ENCODE assay signal across 9 mouse cellular contexts in the genomic region with DNA sequence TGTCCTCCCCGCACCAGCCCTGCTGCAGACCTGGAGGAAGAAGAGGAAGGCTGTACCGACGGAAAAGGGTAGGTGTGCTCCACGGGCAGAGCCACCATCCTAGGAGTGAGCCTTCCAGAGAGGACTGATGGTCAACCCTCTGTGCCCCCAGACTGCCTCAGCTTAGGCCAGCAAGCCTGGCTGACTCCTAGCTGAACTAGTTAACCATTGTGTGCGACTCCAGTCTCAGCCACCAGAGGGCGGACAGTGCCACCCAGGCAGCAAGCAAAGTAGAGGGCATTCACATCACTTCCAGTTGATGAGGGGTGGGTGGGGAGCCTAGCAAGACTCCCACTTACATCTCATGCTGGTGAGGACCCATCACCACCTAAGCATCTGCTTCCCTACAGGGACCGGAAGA. TPM values are rescaled to one million over a fixed set of nuclear protein-coding genes. Genes with fewer than 3 reads are reported as not detected.
A peak's percentile ranks its signal among the peaks of the same experiment; 100 is the strongest.
DNase-seq lines count a peak whose midpoint lies in the region; ATAC-seq and TF ChIP-seq lines count a peak whose summit lies in the region.
"Had no signal": no experiment of that assay in that cellular context is flagged by ENCODE, and none has a peak within 500 bp of the region (broad histone marks: within the 10 kb centered on the region; RNA-seq: fewer than 3 reads in every experiment).

No protein-coding gene starts in this region.

- CTCF ChIA-PET in Patski (lab: Charles Lee), result interaction anchor here (0.6 to 1.3 kb wide), 6 partner anchors 9 to 90 kb away, joined by 3 to 4 read pairs (median 3); partner anchors contain the start of gene Zbtb48

- no peak for ATAC-seq in midbrain, embryonic 13.5 days
- peak; percentile 39 for ATAC-seq in Patski
- no peak for ATAC-seq in liver, embryonic 14.5 days (ENCODE audit: insufficient read depth)

- peaks cover 41% of the 10 kb centered on the region for H3K36me3 ChIP-seq in midbrain, embryonic 10.5 days
- H3K36me3 ChIP-seq in midbrain, embryonic 13.5 days, result peaks cover 9% of the 10 kb centered on the region; the same call in 1 of the 2 replicates
- peaks cover 6% of the 10 kb centered on the region; the same call in 1 of the 2 replicates for H3K36me3 ChIP-seq in liver, embryonic 14.5 days (replicated peaks; ENCODE audit: control insufficient read depth, insufficient read depth, low read depth)

- POLR2A ChIA-PET in Patski (lab: Charles Lee), result interaction anchor here (0.6 kb wide), 1 partner anchor 9 kb away, joined by 3 read pairs; no protein-coding TSS in a partner anchor

- peaks cover 21% of the 10 kb centered on the region for H3K4me1 ChIP-seq in midbrain, embryonic 10.5 days
- H3K4me1 ChIP-seq in midbrain, embryonic 13.5 days (replicated peaks), result peaks cover 11% of the 10 kb centered on the region
- peaks cover 2 to 13% of the 10 kb centered on the region in 2 experiments; a peak in 2 of 4 replicates for H3K4me1 ChIP-seq in liver, embryonic 14.5 days (replicated peaks; ENCODE audit: control insufficient read depth in 2 of 2, insufficient read depth in 2 of 2, low read length in 1 of 2)

- in situ Hi-C loops in Patski (cut with MboI; ENCODE audit: low pct_unique_long_range_greater_than_20kb), result no loop called here

- no peak overlapping the region for H3K4me2 ChIP-seq in midbrain, embryonic 13.5 days (replicated peaks)
- no peak overlapping the region for H3K4me2 ChIP-seq in liver, embryonic 14.5 days (ENCODE audit: low read depth)

- TF ChIP-seq CTCF in Patski (IDR thresholded peaks at IDR 0.05), result no peak
- TF ChIP-seq CTCF in liver, embryonic 14.5 days (IDR thresholded peaks at IDR 0.05; ENCODE audit: low read depth), result peak; percentile 97

- no peak overlapping the region for H3K4me3 ChIP-seq in midbrain, embryonic 10.5 days
- no peak overlapping the region for H3K4me3 ChIP-seq in midbrain, embryonic 13.5 days (replicated peaks)
- no peak overlapping the region for H3K4me3 ChIP-seq in liver, embryonic 14.5 days (ENCODE audit: insufficient read depth in 1 of 2, low read depth in 2 of 2, low read length in 2 of 2)
- H3K4me3 ChIP-seq: megakaryocyte, embryonic 14.5 days had no signal

- WGBS in midbrain, embryonic 10.5 days, result 34% methylated on average over 7 of the region's 7 CpGs
- 30% methylated on average over 7 of the region's 7 CpGs for WGBS in midbrain, embryonic 13.5 days
- 44% methylated on average over 7 of the region's 7 CpGs for WGBS in liver, embryonic 14.5 days (ENCODE audit: insufficient replicate concordance)

- intact Hi-C loops in heart, postnatal 36 days (cut with DNase I), result no loop called here

- no peak overlapping the region for H3K9ac ChIP-seq in midbrain, embryonic 13.5 days (replicated peaks)
- no peak overlapping the region for H3K9ac ChIP-seq in liver, embryonic 14.5 days (replicated peaks)

- peaks cover 27% of the 10 kb centered on the region for H3K27me3 ChIP-seq in midbrain, embryonic 10.5 days (ENCODE audit: low read depth, poor library complexity, severe bottlenecking)
- peaks cover 12% of the 10 kb centered on the region for H3K27me3 ChIP-seq in midbrain, embryonic 13.5 days
- no peaks in the 10 kb centered on the region for H3K27me3 ChIP-seq in Patski
- no peaks in the 10 kb centered on the region for H3K27me3 ChIP-seq in liver, embryonic 14.5 days (ENCODE audit: control insufficient read depth, insufficient read depth, low read length)

- H3K27ac ChIP-seq in midbrain, embryonic 10.5 days (replicated peaks), result no peak overlapping the region
- no peak overlapping the region for H3K27ac ChIP-seq in midbrain, embryonic 13.5 days
- H3K27ac ChIP-seq in liver, embryonic 14.5 days, result no peak overlapping the region

- DNase-seq in midbrain, embryonic 10.5 days (ENCODE audit: low spot score), result peak; percentile 75
- DNase-seq in Patski (ENCODE audit: low read depth, low spot score), result no peak
- DNase-seq in c-Kit-positive CD71-positive TER-119-positive erythroid progenitor cells, embryonic 14.5 days (ENCODE audit: low spot score), result peak; percentile 64
- DNase-seq in heart, postnatal 36 days, result peak; percentile 71 to 79
- peak in 2 of 3 experiments; percentile 37 to 41 for DNase-seq in liver, embryonic 14.5 days (ENCODE audit: low read depth in 3 of 3, low spot score in 3 of 3)
- peak; percentile 86 to 87 for DNase-seq in right cerebral cortex, adult 2 months (ENCODE audit: low spot score in 2 of 2)

- no peaks in the 10 kb centered on the region for H3K9me3 ChIP-seq in midbrain, embryonic 10.5 days (replicated peaks)
- H3K9me3 ChIP-seq in midbrain, embryonic 13.5 days, result no peaks in the 10 kb centered on the region
- no peaks in the 10 kb centered on the region for H3K9me3 ChIP-seq in liver, embryonic 14.5 days (ENCODE audit: control insufficient read depth, low read length)
- H3K9me3 ChIP-seq: megakaryocyte, embryonic 14.5 days had no signal

- no peak for TF ChIP-seq EP300 in liver, embryonic 14.5 days (IDR thresholded peaks at IDR 0.05; ENCODE audit: low read depth)

RNA-seq across cellular contexts. Expression of gene Tnfrsf25, which starts 12.7 kb away (rescaled TPM):
- 0.47 and 1.0 TPM in 2 replicates for polyA plus RNA-seq in midbrain, embryonic 10.5 days (2016; fragmentation: Nextera tagmentation; extraction: Ambion mirVana)
- 0.87 and 0.97 TPM in 2 replicates for polyA plus RNA-seq in midbrain, embryonic 13.5 days (2015; fragmentation: Nextera tagmentation; extraction: Ambion mirVana)
- 1.5 TPM for polyA plus RNA-seq in Patski (2021)
- 1 to 10 TPM in 1 of 2 experiments, under 1 TPM in 1; 0.81 to 3.2 TPM for total RNA-seq in heart, postnatal 36 days (2021)
- 0.68 and 0.93 TPM in 2 replicates for polyA plus RNA-seq in liver, embryonic 14.5 days (2012; rRNA removed)
- polyA plus RNA-seq in liver, embryonic 14.5 days (2014; fragmentation: Nextera tagmentation; extraction: Ambion mirVana), result 0.15 and 0.16 TPM in 2 replicates

RNA-seq across cellular contexts. Expression of gene Plekhg5, which starts 30.7 kb away (rescaled TPM):
- polyA plus RNA-seq in midbrain, embryonic 10.5 days (2016; fragmentation: Nextera tagmentation; extraction: Ambion mirVana), result 8.1 and 9.5 TPM in 2 replicates
- polyA plus RNA-seq in midbrain, embryonic 13.5 days (2015; fragmentation: Nextera tagmentation; extraction: Ambion mirVana), result 8.4 and 8.5 TPM in 2 replicates
- 13.0 TPM for polyA plus RNA-seq in Patski (2021)
- total RNA-seq in heart, postnatal 36 days (2021), result 10 to 100 TPM; 14.9 to 21.9 TPM
- 4.5 and 4.7 TPM in 2 replicates for polyA plus RNA-seq in liver, embryonic 14.5 days (2012; rRNA removed)
- polyA plus RNA-seq in liver, embryonic 14.5 days (2014; fragmentation: Nextera tagmentation; extraction: Ambion mirVana), result 2.6 and 4.8 TPM in 2 replicates

RNA-seq across cellular contexts. Expression of gene Espn, which starts 49.1 kb away (rescaled TPM):
- 0.94 and 1.4 TPM in 2 replicates for polyA plus RNA-seq in midbrain, embryonic 10.5 days (2016; fragmentation: Nextera tagmentation; extraction: Ambion mirVana)
- polyA plus RNA-seq in midbrain, embryonic 13.5 days (2015; fragmentation: Nextera tagmentation; extraction: Ambion mirVana), result 0.07 TPM in 1 of 2 replicates, not detected in the other
- 1.3 TPM for polyA plus RNA-seq in Patski (2021)
- 1 to 10 TPM; 1.8 to 2.7 TPM for total RNA-seq in heart, postnatal 36 days (2021)
- 1.2 and 1.5 TPM in 2 replicates for polyA plus RNA-seq in liver, embryonic 14.5 days (2012; rRNA removed)
- polyA plus RNA-seq in liver, embryonic 14.5 days (2014; fragmentation: Nextera tagmentation; extraction: Ambion mirVana), result 1.2 and 1.9 TPM in 2 replicates

RNA-seq across cellular contexts. Expression of gene Hes2, which starts 55.6 kb away (rescaled TPM):
- polyA plus RNA-seq in midbrain, embryonic 10.5 days (2016; fragmentation: Nextera tagmentation; extraction: Ambion mirVana), result 0.79 and 1.3 TPM in 2 replicates
- 0.26 and 0.28 TPM in 2 replicates for polyA plus RNA-seq in midbrain, embryonic 13.5 days (2015; fragmentation: Nextera tagmentation; extraction: Ambion mirVana)
- polyA plus RNA-seq in Patski (2021), result not detected
- total RNA-seq in heart, postnatal 36 days (2021), result not detected
- 0.01 and 0.02 TPM in 2 replicates for polyA plus RNA-seq in liver, embryonic 14.5 days (2012; rRNA removed)
- polyA plus RNA-seq in liver, embryonic 14.5 days (2014; fragmentation: Nextera tagmentation; extraction: Ambion mirVana), result 0.05 TPM in 1 of 2 replicates, not detected in the other
- total RNA-seq: gastrocnemius, postnatal 36 days had no signal
